Mouse (Mus musculus) embryonic facial prominence, embryonic 14.5 days (tissue): ENCODE data around the gene Naaladl1. TPM values are rescaled to one million over a fixed set of nuclear protein-coding genes. Genes with fewer than 3 reads are reported as not detected.
"Not testable (repeated sequence)": the region's sequence is repeated elsewhere in the genome, so short reads cannot be mapped to it uniquely, and the experiment has no call there.

Experiments used
- ATAC-seq: fragments of 200-750 bp; cut with Nextera tagmentation; 2 replicates; pipeline ENCODE4 v1.8.0; 2017; ENCODE audit warnings: low read depth, moderate number of reproducible peaks, moderate TSS enrichment
- DNase-seq: peaks from one replicate; pipeline ENCODE4 v3.0.0-alpha.2; 2015; ENCODE audit warnings: low spot score
- H3K27ac ChIP-seq: fragments of 300-500 bp; sonication (generic); replicated peaks from 2 replicates; pipeline ENCODE4 v1.5.1; 2014; ENCODE audit warnings: low read depth, mild to moderate bottlenecking, low read length, moderate library complexity
- H3K27me3 ChIP-seq: fragments of 300-500 bp; sonication (generic); replicated peaks from 2 replicates; pipeline ENCODE4 v1.6.1; 2014; ENCODE audit warnings: low read length; ENCODE audit not compliant: control insufficient read depth, insufficient read depth
- H3K36me3 ChIP-seq: fragments of 300-500 bp; sonication (generic); 2 replicates; pipeline ENCODE4 v1.6.1; 2014; ENCODE audit warnings: low read length, mixed read lengths; ENCODE audit not compliant: control insufficient read depth, insufficient read depth
- H3K4me1 ChIP-seq: fragments of 300-500 bp; sonication (generic); 2 replicates; pipeline ENCODE4 v1.6.1; 2014; ENCODE audit warnings: antibody characterized with exemption, low read length; ENCODE audit not compliant: control insufficient read depth, insufficient read depth
- H3K4me2 ChIP-seq: fragments of 300-500 bp; sonication (generic); 2 replicates; pipeline ENCODE4 v1.6.1; 2014; ENCODE audit warnings: low read depth, mild to moderate bottlenecking, low read length, moderate library complexity, mixed read lengths
- H3K4me3 ChIP-seq: fragments of 300-500 bp; sonication (generic); 2 replicates; pipeline ENCODE4 v1.5.1; 2014; ENCODE audit warnings: low read depth, mild to moderate bottlenecking, low read length
- H3K9ac ChIP-seq: fragments of 300-500 bp; sonication (generic); 2 replicates; pipeline ENCODE4 v1.6.1; 2014; ENCODE audit warnings: low read depth, mild to moderate bottlenecking, low read length, moderate library complexity, mixed read lengths
- H3K9me3 ChIP-seq: fragments of 300-500 bp; sonication (generic); 2 replicates; pipeline ENCODE4 v1.6.1; 2016; ENCODE audit warnings: low read length; ENCODE audit not compliant: control insufficient read depth
- WGBS: fragments of 180-500 bp; shearing (Covaris S2); extraction: QIAGEN DNeasy Blood & Tissue Kit; methylation state at CpG from one replicate; pipeline ENCODE4 v1.1.7; 2014; 5-methylcytosine and 5-hydroxymethylcytosine counted together
- polyA plus RNA-seq: library from polyadenylated mRNA; unstranded; fragments of >200 nt; fragmentation: Nextera tagmentation; extraction: Ambion mirVana; gene quantifications from 2 replicates; pipeline ENCODE4 v1.2.1, GENCODE M21; 2014

Gene Naaladl1
- polyA plus RNA-seq, 1 experiment from 2014 or later, result 0.51 TPM

GRCm38 (mm10) chr19:6132171-6132827, 26.7 kb downstream of the Naaladl1 start:
- WGBS, result 72% methylated on average over 7 of the region's 7 CpGs
- no peak for DNase-seq
- Histone ChIP-seq H3K9me3 (no peaks in the 10 kb centered on the region), H3K4me2 (no peak overlapping the region), H3K4me1 (peaks cover 3% of the 10 kb centered on the region), H3K4me3 (no peak overlapping the region), H3K36me3 (peaks cover 30% of the 10 kb centered on the region; the same call in 1 of the 2 replicates), H3K27me3 (no peaks in the 10 kb centered on the region), H3K27ac (no peak overlapping the region), H3K9ac (peak overlapping the region; percentile 27)
- no peak for ATAC-seq

GRCm38 (mm10) chr19:6133197-6133596, 27.6 kb downstream of the Naaladl1 start:
- H3K36me3 ChIP-seq, result peaks cover 35% of the 10 kb centered on the region; the same call in 1 of the 2 replicates
- not testable (repeated sequence) for DNase-seq, H3K27ac ChIP-seq, H3K4me3 ChIP-seq, H3K27me3 ChIP-seq, H3K9me3 ChIP-seq, H3K9ac ChIP-seq, ATAC-seq, H3K4me1 ChIP-seq, H3K4me2 ChIP-seq
- 47% methylated on average over 1 of the region's 1 CpGs for WGBS

- no peak for DNase-seq
- H3K27me3 ChIP-seq, result no peaks in the 10 kb centered on the region
- H3K9ac ChIP-seq, result no peak overlapping the region
- peaks cover 8% of the 10 kb centered on the region; the same call in 1 of the 2 replicates for H3K4me1 ChIP-seq
- no peak overlapping the region for H3K4me2 ChIP-seq
- no peak for ATAC-seq
- 68% methylated on average over 3 of the region's 3 CpGs for WGBS
- no peak overlapping the region for H3K4me3 ChIP-seq
- H3K9me3 ChIP-seq, result no peaks in the 10 kb centered on the region
- peaks cover 35% of the 10 kb centered on the region; the same call in 1 of the 2 replicates for H3K36me3 ChIP-seq
- H3K27ac ChIP-seq, result no peak overlapping the region
These were observed 30.8 kb downstream of the Naaladl1 start for GRCm38 (mm10) chr19:6136397-6136796.

- Histone ChIP-seq H3K4me1 (peaks cover 13% of the 10 kb centered on the region; the same call in 1 of the 2 replicates), H3K4me2 (peak overlapping the region; percentile 59), H3K9ac (peak overlapping the region; percentile 78; the same call in 1 of the 2 replicates), H3K27me3 (no peaks in the 10 kb centered on the region), H3K36me3 (peaks cover 30% of the 10 kb centered on the region; the same call in 1 of the 2 replicates), H3K9me3 (no peaks in the 10 kb centered on the region), H3K4me3 (peak overlapping the region; percentile 55; the same call in 1 of the 2 replicates), H3K27ac (no peak overlapping the region)
- 83% methylated on average over 6 of the region's 6 CpGs for WGBS
- no peak for ATAC-seq
- no peak for DNase-seq
These were observed 34.1 kb downstream of the Naaladl1 start for GRCm38 (mm10) chr19:6139701-6140100.

GRCm38 (mm10) chr19:6140374-6140677, 34.7 kb downstream of the Naaladl1 start:
- Histone ChIP-seq H3K9ac (peak overlapping the region; percentile 78), H3K9me3 (no peaks in the 10 kb centered on the region), H3K36me3 (peaks cover 25% of the 10 kb centered on the region; the same call in 1 of the 2 replicates), H3K4me2 (peak overlapping the region; percentile 59), H3K4me3 (peak overlapping the region; percentile 55), H3K4me1 (peaks cover 13% of the 10 kb centered on the region; the same call in 1 of the 2 replicates), H3K27ac (peak overlapping the region; percentile 94), H3K27me3 (no peaks in the 10 kb centered on the region)
- DNase-seq (no peak), ATAC-seq (no peak)
- WGBS, result 3% methylated on average over 15 of the region's 16 CpGs

- peak; percentile 99 for DNase-seq
- H3K27me3 ChIP-seq, result no peaks in the 10 kb centered on the region
- H3K4me2 ChIP-seq, result peak within 1 kb of the TSS; percentile 59
- no peaks in the 10 kb centered on the region for H3K9me3 ChIP-seq
- WGBS, result under 1% methylated on average over 25 of the region's 68 CpGs
- peak within 1 kb of the TSS; percentile 94 for H3K27ac ChIP-seq
- peaks cover 13% of the 10 kb centered on the region; the same call in 1 of the 2 replicates for H3K4me1 ChIP-seq
- peak; percentile 93 for ATAC-seq
- H3K9ac ChIP-seq, result peak within 1 kb of the TSS; percentile 78
- peaks cover 20% of the 10 kb centered on the region; the same call in 1 of the 2 replicates for H3K36me3 ChIP-seq
- peak within 1 kb of the TSS; percentile 55 for H3K4me3 ChIP-seq
These were observed 35.3 kb downstream of the Naaladl1 start, which contains the start of gene Batf2 for GRCm38 (mm10) chr19:6140678-6141393. Batf2 (plus strand) TSS chr19:6140983.

- Histone ChIP-seq H3K4me2 (peak within 1 kb of the TSS; percentile 59), H3K9me3 (no peaks in the 10 kb centered on the region), H3K36me3 (peaks cover 14% of the 10 kb centered on the region; the same call in 1 of the 2 replicates), H3K27ac (peak within 1 kb of the TSS; percentile 94), H3K4me1 (peaks cover 13% of the 10 kb centered on the region; the same call in 1 of the 2 replicates), H3K27me3 (no peaks in the 10 kb centered on the region), H3K9ac (peak within 1 kb of the TSS; percentile 78), H3K4me3 (peak within 1 kb of the TSS; percentile 55)
- under 1% methylated on average over 15 of the region's 15 CpGs for WGBS
- peak; percentile 95 for DNase-seq
- peak; percentile 76 for ATAC-seq
These were observed 35.8 kb downstream of the Naaladl1 start, which contains the start of gene Arl2 for GRCm38 (mm10) chr19:6141394-6141749. Arl2 (minus strand) TSS chr19:6141548.

- Histone ChIP-seq H3K9me3 (no peaks in the 10 kb centered on the region), H3K27ac (no peak overlapping the region), H3K4me1 (peaks cover 9% of the 10 kb centered on the region; the same call in 1 of the 2 replicates), H3K4me3 (no peak overlapping the region), H3K36me3 (no peaks in the 10 kb centered on the region), H3K27me3 (no peaks in the 10 kb centered on the region), H3K4me2 (no peak overlapping the region), H3K9ac (no peak overlapping the region)
- no peak for ATAC-seq
- 68% methylated on average over 5 of the region's 5 CpGs for WGBS
- no peak for DNase-seq
These were observed 39.3 kb downstream of the Naaladl1 start for GRCm38 (mm10) chr19:6144842-6145241.
